Mouse (Mus musculus) frontal cortex, postnatal 36 days (tissue): ENCODE measurements around the gene Olfr150.
"Not testable (repeated sequence)": the region's sequence is repeated elsewhere in the genome, so short reads cannot be mapped to it uniquely, and the experiment has no call there.

ENCODE experiments used
- DNase-seq, 2 experiments: peaks; one replicate each; pipeline ENCODE4 v3.0.0; 2022; ENCODE audit warnings: low spot score in 2 of 2

Gene Olfr150

DNA sequence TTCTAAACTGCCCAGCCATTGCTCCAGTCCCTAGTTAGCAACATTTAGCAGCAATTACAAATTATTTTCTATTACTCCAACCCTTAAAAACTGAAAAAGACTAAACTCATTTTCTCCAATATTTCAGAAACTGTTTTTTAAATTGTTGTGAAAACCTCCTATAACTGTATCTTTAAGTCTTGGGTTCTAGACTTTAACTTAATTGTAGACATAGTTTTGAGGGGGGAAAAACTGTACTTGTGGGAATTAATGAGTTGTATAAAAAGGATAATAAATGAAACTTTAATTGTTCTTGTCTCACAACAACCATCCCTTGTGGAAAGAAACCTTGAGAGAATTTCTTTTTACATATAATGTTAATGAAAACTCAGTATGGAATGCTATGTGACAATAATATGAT, at the start of gene Olfr150:
TSS of gene Olfr150 (plus strand) at position 301 of the 400 bp plus-strand sequence.
- DNase-seq: no peak

DNA sequence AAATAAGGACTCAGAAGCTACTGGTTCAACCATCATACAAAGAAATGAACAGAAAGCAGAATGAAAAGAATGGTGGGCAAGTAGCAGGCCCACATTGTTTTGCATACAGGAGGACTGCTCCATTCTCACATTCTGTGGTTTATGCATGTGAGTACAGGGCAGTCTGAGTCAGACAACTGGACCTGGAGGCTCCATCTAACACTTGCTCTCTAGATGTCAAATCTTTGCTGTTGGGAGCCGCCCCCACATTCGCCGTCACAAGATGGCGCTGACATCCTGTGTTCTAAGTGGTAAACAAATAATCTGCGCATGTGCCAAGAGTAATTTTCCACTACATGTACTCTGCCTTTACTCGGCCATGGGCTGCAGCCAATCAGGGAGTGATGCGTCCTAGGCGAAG, 29.7 kb upstream of the Olfr150 start:
- not testable (repeated sequence) for DNase-seq

DNA sequence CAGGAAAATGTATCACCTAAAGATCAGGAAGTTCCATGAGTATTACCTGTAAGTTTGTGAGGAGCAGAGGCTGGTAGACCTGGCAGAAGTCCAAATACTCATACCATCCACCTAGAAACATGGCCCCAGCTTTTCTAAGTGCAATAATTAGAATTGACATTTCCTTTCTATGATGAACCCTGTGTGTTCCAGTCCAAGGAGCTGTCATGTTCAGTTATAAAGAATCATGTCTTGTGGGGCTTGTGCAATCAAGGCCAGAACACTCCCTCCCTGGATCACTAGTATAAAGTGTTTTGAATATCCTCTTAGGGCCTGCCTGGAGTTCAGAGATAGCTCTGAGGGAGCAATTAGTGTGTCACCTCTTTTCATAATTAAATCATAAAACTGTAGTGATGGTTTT, 23.8 kb upstream of the Olfr150 start, which contains the start of gene Olfr149:
TSS of gene Olfr149 (minus strand) at position 101 of the 400 bp plus-strand sequence.
- no peak for DNase-seq

DNA sequence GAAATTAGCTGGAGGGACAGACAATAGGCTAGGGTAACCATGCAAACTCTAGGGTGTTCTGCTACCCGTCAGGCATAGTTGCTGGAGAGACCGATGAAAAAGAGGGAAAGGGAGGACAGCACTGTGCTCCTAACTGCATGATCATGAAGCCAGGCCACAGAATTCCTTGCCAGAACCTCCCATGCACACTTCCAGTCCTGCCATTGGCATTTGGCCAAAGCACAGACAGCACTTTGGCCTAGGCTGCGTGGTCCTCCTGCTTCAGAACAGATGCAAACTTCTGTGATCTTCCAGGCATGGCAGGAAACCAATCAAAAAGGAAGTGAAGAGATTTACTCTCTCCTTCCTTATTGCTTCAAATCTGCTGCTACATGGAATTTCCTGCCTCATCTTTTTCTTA, 21.8 kb upstream of the Olfr150 start:
- no peak for DNase-seq

DNA sequence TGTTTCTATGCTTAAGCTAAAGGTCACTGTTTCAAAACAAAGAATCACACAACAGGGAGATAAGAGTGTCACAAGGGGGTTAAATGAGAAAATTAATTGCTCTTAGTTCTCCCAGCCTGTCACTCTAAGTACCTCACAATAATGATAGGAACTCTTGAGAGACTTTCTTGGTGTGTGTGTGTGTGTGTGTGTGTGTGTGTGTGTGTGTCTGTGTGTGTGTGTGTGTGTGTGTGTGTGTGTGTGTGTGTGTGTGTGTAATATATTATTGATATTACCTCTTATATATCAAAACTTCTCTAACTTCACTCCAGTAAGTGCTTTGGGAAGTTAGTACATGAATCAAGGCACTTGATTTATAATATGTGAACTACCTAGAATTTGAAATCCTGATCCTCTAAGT, 19.7 kb upstream of the Olfr150 start, which contains the start of gene Olfr965:
TSS of gene Olfr965 (plus strand) at position 301 of the 400 bp plus-strand sequence.
- DNase-seq: no peak

DNA sequence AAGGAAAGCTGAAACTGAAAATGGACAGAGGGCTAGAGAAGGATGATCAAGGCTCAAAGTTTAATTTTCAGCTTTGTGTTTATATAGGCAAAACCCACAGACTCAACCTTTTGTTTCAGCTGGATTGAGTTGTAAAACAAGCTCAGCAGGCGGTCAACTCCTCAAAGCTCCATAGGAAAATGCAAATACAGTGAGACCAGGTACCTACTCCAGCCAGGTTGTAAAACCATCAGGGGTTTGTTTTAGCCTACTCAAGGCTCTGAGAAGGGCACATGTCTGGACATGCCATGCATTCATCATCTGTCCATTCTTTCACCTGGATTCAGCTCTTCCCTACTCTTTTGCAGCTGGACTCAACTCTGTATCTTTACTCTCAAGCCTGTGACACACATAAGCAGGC, 10.0 kb downstream of the Olfr150 start:
- no peak for DNase-seq

DNA sequence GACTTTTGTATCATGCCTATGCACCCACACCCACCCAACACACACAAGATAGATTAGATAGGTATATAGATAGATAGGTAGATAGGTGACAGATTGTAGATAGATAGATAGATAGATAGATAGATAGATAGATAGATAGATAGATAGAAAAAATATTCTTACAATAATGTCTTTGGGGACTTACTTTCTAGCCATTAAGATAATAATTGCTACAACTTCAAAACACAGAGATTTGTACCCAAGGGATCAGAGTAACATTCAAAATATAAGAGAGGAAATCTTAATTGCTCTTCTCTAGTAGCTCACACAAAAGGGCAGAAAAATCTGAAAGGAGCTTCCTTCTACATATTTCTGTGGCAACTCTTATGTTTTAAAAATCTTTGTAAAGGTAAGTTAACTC, 15.2 kb downstream of the Olfr150 start, which contains the start of gene Olfr967:
TSS of gene Olfr967 (plus strand) at position 301 of the 400 bp plus-strand sequence.
- DNase-seq: no peak

DNA sequence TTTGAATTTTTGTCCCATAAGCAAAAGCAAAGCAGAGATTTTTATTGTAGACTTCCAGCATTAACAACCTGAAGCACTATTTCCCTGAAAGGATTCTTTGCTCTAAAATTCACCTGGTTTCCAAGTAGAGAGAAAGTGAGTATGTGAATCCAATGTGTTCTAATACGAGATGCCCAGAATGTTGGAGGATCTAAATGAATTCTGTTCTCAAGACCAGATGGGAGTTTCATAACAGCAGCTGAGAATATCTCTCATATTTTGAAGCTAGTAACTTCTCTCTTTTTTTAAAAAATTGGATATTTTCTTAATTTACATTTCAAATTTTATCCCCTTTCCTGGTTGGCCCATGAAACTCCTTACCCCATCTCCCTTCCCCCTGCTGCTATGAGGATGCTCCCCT, 15.7 kb downstream of the Olfr150 start:
- peak in 1 of 2 experiments; percentile 12 for DNase-seq

DNA sequence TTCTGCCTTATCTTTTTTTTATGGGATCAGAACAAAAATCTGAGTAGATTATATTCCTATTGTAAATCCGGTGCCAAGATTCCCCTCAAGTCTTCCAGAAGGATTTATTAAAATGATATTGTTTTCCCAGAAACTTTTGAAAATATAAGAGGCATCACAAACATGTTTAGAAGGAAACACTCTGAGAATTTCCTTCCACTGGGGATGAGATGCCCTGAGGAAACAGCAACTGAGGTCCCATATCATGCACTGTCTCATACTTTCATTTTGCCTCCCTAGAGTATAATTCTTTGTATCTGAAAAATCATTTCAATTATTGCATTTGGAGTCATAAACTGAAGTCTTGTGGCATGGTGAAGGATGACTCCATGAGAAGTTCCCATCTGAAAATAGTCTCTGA, 52.4 kb downstream of the Olfr150 start, which contains the start of gene Olfr968:
TSS of gene Olfr968 (minus strand) at position 101 of the 400 bp plus-strand sequence.
- no peak for DNase-seq
